Mouse (Mus musculus) liver, embryonic 13.5 days (tissue): Measurements from ENCODE around the gene Fos. TPM values are rescaled to one million over a fixed set of nuclear protein-coding genes. Genes with fewer than 3 reads are reported as not detected.
A peak's percentile ranks its signal among the peaks of the same experiment; 100 is the strongest.

ENCODE experiments used
- ATAC-seq: fragments of 200-750 bp; cut with Nextera tagmentation; 2 replicates; pipeline ENCODE4 v1.8.0; 2017; ENCODE audit warnings: low read depth, mild to moderate bottlenecking, moderate number of reproducible peaks, moderate library complexity
- DNase-seq: peaks from one replicate; pipeline ENCODE4 v3.0.0; 2022
- H3K27ac ChIP-seq: fragments of 300-500 bp; sonication (generic); 2 replicates; pipeline ENCODE4 v1.5.1; 2015; ENCODE audit warnings: moderate library complexity, mild to moderate bottlenecking, inconsistent platforms
- H3K27me3 ChIP-seq: fragments of 300-500 bp; sonication (generic); 2 replicates; pipeline ENCODE4 v1.6.1; 2015; ENCODE audit warnings: mild to moderate bottlenecking, inconsistent platforms
- H3K36me3 ChIP-seq: fragments of 300-500 bp; sonication (generic); 2 replicates; pipeline ENCODE4 v1.6.1; 2015; ENCODE audit warnings: mild to moderate bottlenecking, inconsistent platforms
- H3K4me1 ChIP-seq: fragments of 300-500 bp; sonication (generic); replicated peaks from 2 replicates; pipeline ENCODE4 v1.6.1; 2015; ENCODE audit warnings: inconsistent platforms
- H3K4me2 ChIP-seq: fragments of 300-500 bp; sonication (generic); 2 replicates; pipeline ENCODE4 v1.6.1; 2015; ENCODE audit warnings: inconsistent platforms, mild to moderate bottlenecking, moderate library complexity
- H3K4me3 ChIP-seq: fragments of 300-500 bp; sonication (generic); replicated peaks from 2 replicates; pipeline ENCODE4 v1.5.1; 2015; ENCODE audit warnings: mild to moderate bottlenecking, inconsistent platforms
- H3K9ac ChIP-seq: fragments of 300-500 bp; sonication (generic); 2 replicates; pipeline ENCODE4 v1.6.1; 2015; ENCODE audit warnings: mild to moderate bottlenecking, inconsistent platforms
- H3K9me3 ChIP-seq: fragments of 300-500 bp; sonication (generic); replicated peaks from 2 replicates; pipeline ENCODE4 v1.6.1; 2016; ENCODE audit warnings: inconsistent platforms
- WGBS: fragments of 180-500 bp; shearing (Covaris S2); methylation state at CpG from one replicate; pipeline ENCODE4 v1.1.7; 2015; ENCODE audit not compliant: insufficient replicate concordance; 5-methylcytosine and 5-hydroxymethylcytosine counted together
- polyA plus RNA-seq: library from polyadenylated mRNA; unstranded; fragments of >200 nt; fragmentation: Nextera tagmentation; extraction: Ambion mirVana; gene quantifications from 2 replicates; pipeline ENCODE4 v1.2.1, GENCODE M21; 2015

Gene Fos
- polyA plus RNA-seq, 1 experiment from 2014 or later = 1.5 TPM

DNA sequence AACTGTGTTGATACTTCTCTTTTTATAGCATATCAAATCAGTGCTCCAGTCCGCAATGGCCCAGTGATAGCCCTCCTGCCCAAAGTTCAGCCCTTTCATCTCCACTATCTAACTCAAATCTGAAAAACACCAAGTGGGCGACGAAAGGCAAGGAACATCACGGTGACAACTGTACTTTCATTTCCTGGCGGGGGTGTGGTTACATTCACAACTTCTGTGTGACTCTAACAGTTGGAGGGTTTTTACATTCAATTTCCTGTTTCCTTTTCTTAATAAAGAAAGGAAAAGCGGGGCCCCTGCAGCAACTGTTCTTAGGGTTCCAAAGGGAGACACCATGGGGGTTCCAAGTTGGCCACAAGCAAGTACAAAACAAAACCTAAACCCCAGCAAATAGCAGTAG lies 29.0 kb upstream of the Fos start:
- 10% methylated on average over 6 of the region's 6 CpGs for WGBS
- no peak overlapping the region for H3K9ac ChIP-seq
- no peaks in the 10 kb centered on the region for H3K9me3 ChIP-seq
- peak overlapping the region; percentile 39 for H3K4me2 ChIP-seq
- H3K27ac ChIP-seq = no peak overlapping the region
- ATAC-seq = no peak
- DNase-seq = no peak
- H3K4me1 ChIP-seq = peaks cover 11% of the 10 kb centered on the region; the same call in 1 of the 2 replicates
- peaks cover 16% of the 10 kb centered on the region; the same call in 1 of the 2 replicates for H3K27me3 ChIP-seq
- 0 out of 2 replicates have a peak overlapping the region, but pooled peaks have one; percentile 6 for H3K4me3 ChIP-seq
- H3K36me3 ChIP-seq = no peaks in the 10 kb centered on the region

DNA sequence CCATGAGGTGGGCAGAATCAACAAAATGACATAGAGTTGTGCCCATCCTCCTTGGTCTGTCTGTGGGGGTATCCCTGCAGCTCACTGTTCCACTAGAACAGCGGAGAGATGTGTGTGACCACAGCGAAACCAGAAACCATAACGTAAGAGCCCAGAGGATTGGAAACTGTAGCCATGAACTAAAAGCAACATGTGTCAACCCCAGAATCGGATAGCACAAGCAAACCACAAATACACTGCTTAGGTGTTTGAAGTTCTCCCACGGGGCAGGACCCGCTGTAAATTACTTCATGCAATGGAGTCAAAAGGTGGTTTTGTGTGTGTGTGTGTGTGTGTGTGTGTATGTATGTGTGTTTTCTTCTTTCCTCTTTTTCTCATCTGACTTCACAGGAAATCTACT lies 26.7 kb upstream of the Fos start:
- DNase-seq = no peak

DNA sequence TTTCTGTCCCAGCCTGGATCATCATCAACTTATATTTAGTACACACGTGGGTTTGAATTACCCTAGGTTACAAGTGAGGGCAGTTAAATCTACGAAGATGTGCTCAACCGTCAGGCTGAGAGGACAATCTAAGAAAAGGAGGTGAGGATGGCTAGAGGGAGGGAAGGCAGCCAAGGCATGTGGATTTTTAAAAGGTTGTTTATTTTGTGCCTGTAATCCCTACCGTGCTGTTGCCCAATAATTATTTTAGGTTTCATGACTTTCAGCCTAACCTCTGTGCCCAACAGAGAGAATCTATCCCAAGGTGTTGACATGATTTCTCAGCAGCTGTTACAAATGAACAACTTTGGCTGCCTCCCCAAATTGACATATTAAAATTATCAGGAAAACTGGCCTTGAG lies 26.2 kb upstream of the Fos start:
- H3K4me1 ChIP-seq = peaks cover 19% of the 10 kb centered on the region
- H3K9me3 ChIP-seq = no peaks in the 10 kb centered on the region
- H3K4me3 ChIP-seq = no peak overlapping the region
- no peak overlapping the region for H3K4me2 ChIP-seq
- ATAC-seq = no peak
- H3K36me3 ChIP-seq = no peaks in the 10 kb centered on the region
- WGBS = 53% methylated on average over 4 of the region's 4 CpGs
- H3K9ac ChIP-seq = no peak overlapping the region
- H3K27ac ChIP-seq = no peak overlapping the region
- H3K27me3 ChIP-seq = peaks cover 25% of the 10 kb centered on the region; the same call in 1 of the 2 replicates
- DNase-seq = no peak

More for the DNA sequence above, 26.7 kb upstream of the Fos start:
- H3K4me3 ChIP-seq = no peak overlapping the region
- no peak for ATAC-seq
- no peaks in the 10 kb centered on the region for H3K36me3 ChIP-seq
- peaks cover 25% of the 10 kb centered on the region; the same call in 1 of the 2 replicates for H3K27me3 ChIP-seq
- no peak overlapping the region for H3K4me2 ChIP-seq
- peaks cover 16% of the 10 kb centered on the region for H3K4me1 ChIP-seq
- no peak overlapping the region for H3K9ac ChIP-seq
- WGBS = 59% methylated on average over 6 of the region's 6 CpGs
- no peak overlapping the region for H3K27ac ChIP-seq
- H3K9me3 ChIP-seq = no peaks in the 10 kb centered on the region

DNA sequence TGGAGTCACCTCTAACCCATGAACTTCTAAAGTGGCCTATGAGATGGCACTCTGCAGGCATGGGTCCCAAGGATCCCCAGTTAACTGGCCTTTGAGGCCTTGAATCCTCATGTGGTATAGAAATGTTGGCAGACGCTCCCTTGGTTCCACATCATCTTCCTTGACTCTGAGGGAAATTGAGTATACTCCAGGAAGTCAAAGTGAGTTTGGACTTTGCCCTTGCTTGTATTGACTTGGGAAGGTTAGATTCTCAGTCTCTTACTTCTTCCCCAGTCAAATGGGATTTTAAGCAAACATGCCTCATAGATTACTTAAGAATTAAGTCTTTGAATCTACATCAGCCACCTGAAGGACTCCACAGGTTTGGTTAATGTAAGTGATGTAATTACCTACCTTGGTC lies 24.2 kb upstream of the Fos start:
- 67% methylated on average over 1 of the region's 1 CpGs for WGBS
- Histone ChIP-seq H3K27ac (no peak overlapping the region), H3K4me3 (no peak overlapping the region), H3K9me3 (no peaks in the 10 kb centered on the region), H3K27me3 (peaks cover 28% of the 10 kb centered on the region), H3K36me3 (no peaks in the 10 kb centered on the region), H3K4me2 (no peak overlapping the region), H3K9ac (no peak overlapping the region), H3K4me1 (peaks cover 18% of the 10 kb centered on the region)
- ATAC-seq (no peak), DNase-seq (no peak)

DNA sequence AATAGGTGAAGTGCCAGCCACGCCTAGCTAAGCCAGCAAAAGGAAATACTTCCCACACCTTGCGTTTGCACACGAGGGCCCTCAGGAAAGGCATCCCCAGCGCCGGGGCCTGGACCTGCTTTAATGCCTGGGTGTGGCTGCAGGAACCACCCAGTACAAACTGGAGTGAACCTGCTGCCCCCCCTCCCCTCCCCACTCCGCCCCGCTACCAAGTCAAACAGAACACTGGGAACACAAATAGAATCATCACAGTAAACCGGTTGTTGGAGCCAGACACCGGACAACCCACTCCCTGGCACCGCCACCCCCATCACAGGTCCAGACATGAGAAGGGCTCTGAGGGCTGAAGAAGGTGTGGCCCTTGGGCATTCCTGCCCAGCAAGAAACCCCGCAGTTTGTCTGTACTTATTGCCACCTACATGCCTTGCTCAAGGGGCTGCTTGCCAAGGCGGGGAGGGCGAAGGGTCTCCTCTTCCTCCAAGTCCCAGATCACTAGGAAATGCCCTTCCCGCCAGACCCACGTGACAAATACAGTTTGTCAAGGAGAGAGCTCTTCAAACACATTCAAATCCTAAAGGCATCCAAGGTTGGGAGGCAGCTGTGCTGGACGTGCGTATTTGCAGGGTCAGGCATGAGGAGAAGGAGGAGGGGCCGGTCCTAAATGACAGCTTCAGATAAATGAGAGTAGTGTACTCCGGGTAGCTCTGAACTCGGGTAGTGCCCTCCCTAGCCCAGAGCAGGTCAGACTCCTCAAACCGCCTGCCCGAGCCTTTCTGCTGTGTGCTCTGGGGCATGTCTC lies 21.8 kb upstream of the Fos start:
- Histone ChIP-seq H3K4me1 (peaks cover 31% of the 10 kb centered on the region), H3K4me2 (no peak overlapping the region; the same call in 1 of the 2 replicates), H3K36me3 (no peaks in the 10 kb centered on the region), H3K27ac (no peak overlapping the region), H3K4me3 (no peak overlapping the region), H3K27me3 (peaks cover 22% of the 10 kb centered on the region), H3K9ac (no peak overlapping the region), H3K9me3 (no peaks in the 10 kb centered on the region)
- ATAC-seq (no peak), DNase-seq (no peak)
- WGBS = 37% methylated on average over 22 of the region's 22 CpGs

DNA sequence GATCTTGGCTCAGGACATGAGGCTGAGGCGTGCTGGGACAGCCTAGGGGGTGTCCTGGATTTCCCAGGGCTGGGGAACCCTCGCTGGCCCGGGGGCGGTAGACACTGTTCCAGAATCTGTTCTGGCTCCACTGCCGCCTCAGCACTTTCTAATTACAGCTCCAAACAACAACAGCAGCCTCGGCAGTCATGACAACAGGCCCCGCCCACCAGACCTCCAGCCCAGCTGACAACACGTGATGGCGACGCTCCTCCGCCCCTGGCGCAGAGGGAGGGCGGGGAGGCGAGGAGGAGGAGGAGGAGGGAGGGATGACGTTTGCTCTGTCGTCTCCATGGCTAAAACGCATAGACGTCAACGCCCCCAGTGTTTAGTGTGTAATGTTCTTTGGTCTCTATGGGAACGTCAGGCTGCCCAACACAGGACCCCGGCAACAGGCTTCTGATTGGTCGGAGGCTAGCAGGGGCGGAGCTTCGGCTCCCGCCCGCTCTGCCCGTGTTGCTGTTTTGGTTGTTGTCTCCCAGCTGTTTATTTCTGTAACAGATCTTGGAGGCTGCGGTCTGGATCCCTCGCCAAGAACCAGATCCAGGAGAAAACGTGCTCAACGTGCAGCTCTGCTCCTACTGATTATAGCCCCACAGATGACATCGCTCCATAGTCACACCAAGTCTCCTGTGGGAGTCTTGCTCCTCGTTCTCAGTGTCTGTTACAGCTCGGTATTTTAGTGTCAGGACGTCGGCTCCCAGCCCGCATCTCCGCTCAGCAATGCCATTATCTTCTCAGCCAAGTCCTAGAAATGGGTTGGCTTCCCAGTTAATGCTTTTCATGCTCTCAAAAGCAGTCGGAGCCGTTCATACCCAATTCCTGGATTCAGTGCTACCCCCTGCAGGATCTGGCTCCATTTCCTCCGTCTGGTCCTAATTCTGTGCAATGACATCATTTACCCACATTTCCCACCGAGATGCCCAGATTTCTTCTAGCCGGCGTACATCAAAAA lies 18.3 kb upstream of the Fos start:
- WGBS = 3% methylated on average over 44 of the region's 44 CpGs
- peak overlapping the region; percentile 66 for H3K9ac ChIP-seq

DNA sequence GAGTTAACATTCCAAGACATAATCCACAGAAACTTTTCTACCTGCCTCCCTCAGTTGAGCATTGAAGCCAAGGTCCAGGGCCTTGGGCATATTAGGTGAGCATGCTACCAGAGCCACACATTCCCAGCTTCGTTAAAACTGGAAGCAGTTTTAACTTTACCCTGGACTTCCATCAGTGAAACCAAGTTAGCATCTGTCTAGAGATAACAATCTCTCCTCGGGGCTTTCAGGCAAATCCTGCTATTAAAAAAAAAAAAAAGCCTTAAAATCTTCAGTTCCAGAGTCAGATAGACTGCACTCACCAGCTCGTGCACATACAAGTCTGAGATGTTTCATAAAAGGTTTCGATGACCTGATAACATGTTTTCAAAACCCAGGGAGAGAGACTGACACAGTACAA lies 17.4 kb upstream of the Fos start:
- no peaks in the 10 kb centered on the region for H3K9me3 ChIP-seq
- H3K36me3 ChIP-seq = no peaks in the 10 kb centered on the region
- peaks cover 13% of the 10 kb centered on the region; the same call in 1 of the 2 replicates for H3K27me3 ChIP-seq
- peak overlapping the region; percentile 87 for H3K4me2 ChIP-seq
- 0 out of 2 replicates have a peak overlapping the region, but pooled peaks have one; percentile 61 for H3K4me3 ChIP-seq
- H3K4me1 ChIP-seq = peaks cover 31% of the 10 kb centered on the region
- H3K9ac ChIP-seq = no peak overlapping the region
- ATAC-seq (no peak), DNase-seq (no peak)
- 37% methylated on average over 4 of the region's 4 CpGs for WGBS
- H3K27ac ChIP-seq = no peak overlapping the region

More for the DNA sequence above, 18.3 kb upstream of the Fos start:
- H3K27ac ChIP-seq = peak overlapping the region; percentile 68
- no peaks in the 10 kb centered on the region for H3K36me3 ChIP-seq
- peak overlapping the region; percentile 87 for H3K4me2 ChIP-seq
- peak overlapping the region; percentile 61 for H3K4me3 ChIP-seq
- DNase-seq = peak; percentile 94
- peak; percentile 96 for ATAC-seq
- H3K9me3 ChIP-seq = no peaks in the 10 kb centered on the region
- H3K4me1 ChIP-seq = peaks cover 31% of the 10 kb centered on the region
- H3K27me3 ChIP-seq = peaks cover 16% of the 10 kb centered on the region; the same call in 1 of the 2 replicates

DNA sequence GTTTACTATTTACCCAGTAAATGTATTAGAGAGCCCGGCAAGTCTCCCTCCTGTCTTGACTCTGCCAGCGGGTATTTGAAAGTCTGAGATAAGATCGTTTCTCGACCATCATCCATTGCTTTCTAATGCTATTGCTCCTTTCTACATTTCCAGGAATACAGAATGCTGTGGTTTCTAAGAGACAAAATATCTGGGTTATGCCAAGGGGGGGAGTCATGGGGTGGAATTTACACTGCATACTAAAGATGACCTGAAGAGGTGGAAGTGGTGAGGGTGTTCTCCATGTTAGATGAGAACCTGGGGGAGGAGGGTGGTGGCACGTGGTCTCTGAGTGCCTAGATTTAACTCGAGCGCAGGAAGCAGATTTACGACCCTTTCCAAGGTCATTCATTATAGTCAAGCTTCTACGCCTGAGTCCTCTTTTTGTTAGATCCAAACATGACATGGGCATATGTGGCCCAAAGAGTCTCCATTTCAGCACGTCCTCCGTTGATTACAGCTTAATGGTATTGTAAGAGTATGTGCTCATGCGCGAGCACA lies 16.7 kb upstream of the Fos start:
- DNase-seq (no peak), ATAC-seq (no peak)
- 48% methylated on average over 13 of the region's 13 CpGs for WGBS
- H3K27me3 ChIP-seq = peaks cover 7% of the 10 kb centered on the region; the same call in 1 of the 2 replicates
- H3K4me1 ChIP-seq = peaks cover 25% of the 10 kb centered on the region
- no peaks in the 10 kb centered on the region for H3K36me3 ChIP-seq
- no peak overlapping the region for H3K4me3 ChIP-seq
- no peak overlapping the region for H3K27ac ChIP-seq
- no peak overlapping the region for H3K4me2 ChIP-seq
- H3K9me3 ChIP-seq = no peaks in the 10 kb centered on the region
- H3K9ac ChIP-seq = no peak overlapping the region

DNA sequence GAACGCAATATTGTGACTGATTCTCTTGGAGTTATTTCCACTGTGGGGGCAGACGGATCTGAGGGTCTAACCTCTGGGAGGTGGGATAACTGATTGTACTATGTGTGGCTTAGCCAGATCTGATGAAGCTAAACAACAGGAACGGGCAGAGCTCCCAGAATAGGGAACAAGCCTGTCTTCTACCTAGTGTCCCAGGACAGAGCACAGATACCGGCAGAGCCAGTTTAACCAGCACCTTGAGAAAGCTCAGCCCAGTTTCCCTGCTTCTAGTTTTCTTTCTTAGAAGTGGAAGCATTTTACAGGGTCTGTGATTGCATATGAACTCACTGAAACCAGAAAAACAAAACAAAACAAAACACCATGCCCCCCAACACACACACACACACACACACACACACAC lies 13.9 kb upstream of the Fos start:
- Histone ChIP-seq H3K27me3 (peaks cover 24% of the 10 kb centered on the region), H3K4me3 (no peak overlapping the region), H3K27ac (no peak overlapping the region), H3K4me1 (peaks cover 15% of the 10 kb centered on the region), H3K9ac (no peak overlapping the region), H3K4me2 (no peak overlapping the region), H3K9me3 (no peaks in the 10 kb centered on the region), H3K36me3 (no peaks in the 10 kb centered on the region)
- ATAC-seq (no peak), DNase-seq (no peak)
- 63% methylated on average over 4 of the region's 4 CpGs for WGBS

DNA sequence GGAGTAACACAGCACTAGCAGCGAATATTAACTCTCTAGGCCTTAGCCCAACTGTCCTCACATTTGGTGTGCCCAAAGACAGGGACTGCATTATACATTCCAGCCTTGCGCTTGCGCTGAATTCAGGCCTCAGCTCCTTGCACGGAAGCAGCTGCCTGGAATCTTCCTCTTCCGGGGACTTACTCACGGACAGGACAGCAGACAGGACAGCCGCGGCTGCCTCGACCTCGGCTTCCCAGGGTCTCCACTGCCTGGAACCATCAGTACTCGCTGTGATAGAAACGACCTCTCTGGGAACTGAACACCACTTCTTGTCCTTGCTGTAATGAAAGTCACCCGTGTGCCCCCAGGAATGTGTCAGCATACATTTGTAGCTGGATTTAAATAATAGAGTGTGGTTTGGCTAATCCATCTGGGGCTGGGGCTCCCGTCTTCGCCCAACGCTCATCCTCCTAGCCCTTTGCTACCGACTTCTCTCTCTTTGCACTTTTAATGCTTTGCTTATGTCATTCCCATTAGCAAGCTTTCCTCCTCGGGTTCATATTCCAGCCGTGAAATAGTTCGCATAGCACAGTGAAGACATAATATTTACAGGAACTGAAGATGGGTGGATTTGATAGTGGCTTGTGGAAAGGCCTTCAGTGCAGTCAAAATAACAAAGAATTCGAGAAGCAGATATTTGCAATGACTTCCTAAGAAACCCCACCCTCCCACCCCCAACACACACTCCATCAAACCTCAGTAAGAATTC lies 11.6 kb upstream of the Fos start:
- Histone ChIP-seq H3K4me1 (no peaks in the 10 kb centered on the region), H3K4me2 (no peak overlapping the region), H3K9ac (no peak overlapping the region), H3K9me3 (no peaks in the 10 kb centered on the region), H3K27me3 (peaks cover 31% of the 10 kb centered on the region), H3K4me3 (no peak overlapping the region), H3K36me3 (no peaks in the 10 kb centered on the region), H3K27ac (no peak overlapping the region)
- ATAC-seq (no peak), DNase-seq (no peak)
- 63% methylated on average over 21 of the region's 21 CpGs for WGBS
